Mouse (Mus musculus) c-Kit-negative CD71-positive TER-119-positive erythroid progenitor cells, embryonic 14.5 days (primary cell): ENCODE measurements around the gene Zc3h12c.
"Not testable (repeated sequence)": the region's sequence is repeated elsewhere in the genome, so short reads cannot be mapped to it uniquely, and the experiment has no call there.

ENCODE experiments used
- DNase-seq: peaks from one replicate; pipeline ENCODE4 v3.0.0-alpha.2; 2013; ENCODE audit warnings: low read depth, low spot score

Zc3h12c gene

GRCm38 (mm10) chr9:52103448-52104224, 64.7 kb downstream of the Zc3h12c start:
- no peak for DNase-seq

GRCm38 (mm10) chr9:52102060-52102844, 66.1 kb downstream of the Zc3h12c start:
- DNase-seq, result no peak

GRCm38 (mm10) chr9:52100426-52100825, 67.9 kb downstream of the Zc3h12c start:
- no peak for DNase-seq

- DNase-seq, result peak; percentile 40
These were observed 69.8 kb downstream of the Zc3h12c start for GRCm38 (mm10) chr9:52098600-52098999.

DNA sequence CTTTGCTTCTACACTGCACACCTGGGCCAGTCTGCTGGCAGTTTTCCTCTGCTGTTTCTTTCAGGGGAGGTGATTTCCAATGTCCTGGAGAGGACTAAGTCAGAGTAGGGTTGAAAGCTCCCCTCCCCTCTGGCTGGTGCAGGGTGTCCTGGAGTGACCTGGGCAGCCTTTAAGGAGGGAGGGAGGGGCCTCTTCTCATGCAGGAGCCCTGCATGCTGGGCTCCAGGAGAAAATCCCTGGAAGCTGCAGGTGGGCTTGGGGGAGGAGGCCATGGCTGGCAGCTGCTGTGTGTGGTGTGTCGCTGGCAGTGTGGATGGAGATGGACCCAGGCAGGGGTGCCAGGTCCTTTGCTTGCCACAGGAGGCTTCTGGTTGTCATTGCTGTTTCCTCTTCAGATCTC, 71.0 kb downstream of the Zc3h12c start:
- no peak for DNase-seq

- no peak for DNase-seq
These were observed 72.7 kb downstream of the Zc3h12c start for GRCm38 (mm10) chr9:52095666-52096065.

DNA sequence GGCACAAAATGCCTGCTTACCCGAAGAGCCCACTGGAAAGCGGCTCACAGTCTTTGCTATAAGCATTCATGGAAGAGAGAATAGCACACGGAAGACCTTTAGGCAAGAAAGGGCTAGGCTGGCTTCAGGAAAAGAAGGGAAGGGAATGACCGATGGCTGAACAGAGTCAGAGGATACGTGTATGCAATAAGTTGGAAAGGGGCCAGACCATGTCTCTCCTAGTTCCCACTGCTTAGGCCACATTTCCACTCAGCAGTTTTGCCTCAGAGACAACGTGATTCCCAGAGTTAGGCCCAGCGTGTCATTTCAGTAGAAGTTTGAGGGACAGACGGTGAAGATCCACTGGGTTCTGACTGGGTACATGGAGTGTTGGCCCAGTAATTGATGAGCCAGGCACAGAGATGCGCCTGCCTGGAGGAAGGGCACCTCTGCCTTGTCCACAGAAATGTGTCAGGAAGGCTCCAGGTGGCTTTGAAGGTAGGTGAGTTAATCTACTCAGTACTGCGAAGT, 73.8 kb downstream of the Zc3h12c start:
- DNase-seq, result no peak

GRCm38 (mm10) chr9:52094016-52094415, 74.4 kb downstream of the Zc3h12c start:
- no peak for DNase-seq

DNA sequence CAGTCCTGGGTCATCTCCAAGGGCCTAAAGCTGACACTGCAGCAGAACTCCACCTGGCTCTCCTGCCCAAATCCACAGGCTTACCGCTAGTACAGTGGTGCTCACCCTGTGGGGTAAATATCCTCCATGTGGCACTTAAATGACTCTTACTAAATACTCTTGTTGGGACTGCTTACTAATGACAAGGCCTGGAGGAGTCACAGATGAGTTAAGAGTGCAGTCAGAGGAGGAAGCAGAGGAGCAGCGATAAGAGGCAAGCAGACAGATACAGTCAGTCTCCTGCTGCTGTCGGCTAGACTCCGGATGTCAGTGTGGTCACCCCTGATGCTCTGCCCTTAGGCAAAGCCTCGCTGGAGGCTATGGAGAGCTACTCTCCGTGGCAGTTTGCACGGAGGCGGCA, 75.3 kb downstream of the Zc3h12c start:
- DNase-seq, result no peak

GRCm38 (mm10) chr9:52092311-52092710, 76.1 kb downstream of the Zc3h12c start:
- DNase-seq, result no peak

DNA sequence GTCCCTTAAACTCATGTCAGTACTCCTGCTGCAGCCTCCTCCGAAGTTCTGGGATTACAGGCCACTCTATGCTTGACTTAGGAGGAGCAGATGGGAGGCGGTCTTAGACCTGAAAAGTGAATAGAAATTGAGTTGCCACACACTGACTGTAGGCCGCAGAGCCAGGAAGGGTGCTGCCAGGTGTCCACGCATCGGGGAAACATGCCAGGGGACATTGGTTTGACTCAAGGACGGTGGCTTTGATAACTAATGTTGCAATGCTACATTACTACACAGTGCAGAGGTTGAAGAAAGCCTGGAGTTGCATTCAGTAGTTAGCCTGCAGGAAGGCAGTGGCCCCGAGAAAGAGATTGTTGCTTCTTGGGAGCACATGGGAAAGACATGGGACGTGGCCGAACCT, 76.6 kb downstream of the Zc3h12c start:
- no peak for DNase-seq

DNA sequence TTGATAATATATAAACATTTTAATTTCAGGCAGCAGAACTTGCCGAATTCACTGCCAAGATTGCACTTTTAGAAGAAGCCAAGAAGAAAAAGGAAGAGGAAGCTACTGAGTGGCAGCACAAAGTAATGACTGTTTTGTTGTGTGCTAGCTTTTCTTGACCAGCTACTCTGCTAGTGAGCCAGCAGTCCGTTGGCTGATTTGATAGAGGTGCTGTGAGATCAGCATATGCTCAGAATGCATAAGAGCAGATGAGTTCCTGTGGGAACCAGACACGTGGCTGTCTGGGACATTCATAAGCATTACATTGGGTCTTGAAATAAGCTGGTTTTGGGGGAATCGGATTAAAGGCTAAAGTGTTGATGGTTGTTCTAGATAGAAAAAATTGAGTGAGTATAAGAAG, 86.0 kb downstream of the Zc3h12c start:
- no peak for DNase-seq

GRCm38 (mm10) chr9:52081979-52082378, 86.4 kb downstream of the Zc3h12c start:
- no peak for DNase-seq

GRCm38 (mm10) chr9:52077692-52078091, 90.7 kb downstream of the Zc3h12c start:
- no peak for DNase-seq

DNA sequence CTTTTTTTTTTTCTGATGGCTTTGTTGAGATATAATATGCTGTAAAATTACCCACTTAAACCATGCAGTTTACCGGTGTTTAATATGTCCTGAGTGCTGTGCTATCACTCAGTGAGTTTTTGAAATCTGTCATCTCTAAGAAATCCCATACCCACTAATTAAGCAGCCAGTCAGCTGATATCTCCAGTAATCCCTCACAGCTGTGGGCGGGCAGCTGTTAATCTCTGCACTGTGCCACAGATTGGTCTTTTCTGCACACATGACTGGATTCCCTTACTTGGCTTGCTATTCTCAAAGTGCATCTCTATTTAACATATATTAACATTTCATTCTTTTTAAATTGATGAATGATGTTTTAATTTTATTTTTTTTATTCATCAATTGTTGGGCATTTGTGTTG, 92.3 kb downstream of the Zc3h12c start:
- DNase-seq, result no peak

DNA sequence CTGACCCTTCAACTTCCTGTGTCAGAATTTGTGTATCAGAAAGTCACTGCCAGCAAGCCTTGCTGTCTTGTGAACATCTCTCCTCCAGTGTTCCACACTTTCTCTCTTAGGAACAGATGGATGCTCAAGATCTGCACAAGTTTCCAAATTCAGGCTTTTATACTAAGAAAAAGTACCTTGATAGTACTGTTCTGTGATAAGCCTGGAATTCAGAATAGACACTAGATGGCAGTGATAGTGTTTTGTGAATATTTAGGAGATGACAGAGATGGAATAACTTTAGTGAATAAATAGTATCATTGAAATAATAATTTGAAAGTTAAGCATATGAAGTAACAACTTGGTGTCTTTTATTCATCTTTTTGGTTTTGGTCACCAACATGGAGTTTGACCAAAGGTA, 96.2 kb downstream of the Zc3h12c start:
- no peak for DNase-seq

- not testable (repeated sequence) for DNase-seq
These were observed 97.0 kb downstream of the Zc3h12c start for GRCm38 (mm10) chr9:52071352-52071751.

GRCm38 (mm10) chr9:52070052-52070451, 98.3 kb downstream of the Zc3h12c start:
- DNase-seq, result no peak
